Mouse (Mus musculus) liver, embryonic 16.5 days (tissue): ENCODE measurements around the gene Rhot2. TPM values are rescaled to one million over a fixed set of nuclear protein-coding genes. Genes with fewer than 3 reads are reported as not detected.
"Not testable (repeated sequence)": the region's sequence is repeated elsewhere in the genome, so short reads cannot be mapped to it uniquely, and the experiment has no call there.

Experiments
- ATAC-seq: fragments of 200-750 bp; cut with Nextera tagmentation; 2 replicates; pipeline ENCODE4 v1.8.0; 2017; ENCODE audit warnings: low read depth, mild to moderate bottlenecking, moderate number of reproducible peaks, moderate library complexity
- H3K27ac ChIP-seq: fragments of 300-500 bp; sonication (generic); 2 replicates; pipeline ENCODE4 v1.5.1; 2014; ENCODE audit warnings: mild to moderate bottlenecking, low read length
- H3K27me3 ChIP-seq: fragments of 300-500 bp; sonication (generic); 2 replicates; pipeline ENCODE4 v1.6.1; 2014; ENCODE audit warnings: low read depth, low read length, mixed read lengths; ENCODE audit not compliant: control insufficient read depth, insufficient read depth
- H3K36me3 ChIP-seq: fragments of 300-500 bp; sonication (generic); 2 replicates; pipeline ENCODE4 v1.6.1; 2014; ENCODE audit warnings: mild to moderate bottlenecking; ENCODE audit not compliant: control insufficient read depth, insufficient read depth
- H3K4me1 ChIP-seq: fragments of 300-500 bp; sonication (generic); 2 replicates; pipeline ENCODE4 v1.6.1; 2014; ENCODE audit warnings: low read depth, low read length, mixed read lengths; ENCODE audit not compliant: control insufficient read depth
- H3K4me2 ChIP-seq: fragments of 300-500 bp; sonication (generic); 2 replicates; pipeline ENCODE4 v1.6.1; 2014; ENCODE audit warnings: low read depth, low read length, mixed read lengths
- H3K4me3 ChIP-seq: fragments of 300-500 bp; sonication (generic); 2 replicates; pipeline ENCODE4 v1.5.1; 2014; ENCODE audit warnings: low read depth, mild to moderate bottlenecking, low read length
- H3K9ac ChIP-seq: fragments of 300-500 bp; sonication (generic); 2 replicates; pipeline ENCODE4 v1.6.1; 2014; ENCODE audit warnings: low read depth, low read length
- H3K9me3 ChIP-seq: fragments of 300-500 bp; sonication (generic); replicated peaks from 2 replicates; pipeline ENCODE4 v1.6.1; 2016; ENCODE audit warnings: low read length; ENCODE audit not compliant: control insufficient read depth
- WGBS: fragments of 180-500 bp; shearing (Covaris S2); extraction: QIAGEN DNeasy Blood & Tissue Kit; methylation state at CpG from one replicate; pipeline ENCODE4 v1.1.7; 2014; ENCODE audit not compliant: insufficient replicate concordance; 5-methylcytosine and 5-hydroxymethylcytosine counted together
- polyA plus RNA-seq: library from polyadenylated mRNA; unstranded; fragments of >200 nt; fragmentation: Nextera tagmentation; extraction: Ambion mirVana; gene quantifications from 2 replicates; pipeline ENCODE4 v1.2.1, GENCODE M21; 2015

Rhot2 gene
- polyA plus RNA-seq, 1 experiment from 2014 or later = 11.4 TPM

DNA sequence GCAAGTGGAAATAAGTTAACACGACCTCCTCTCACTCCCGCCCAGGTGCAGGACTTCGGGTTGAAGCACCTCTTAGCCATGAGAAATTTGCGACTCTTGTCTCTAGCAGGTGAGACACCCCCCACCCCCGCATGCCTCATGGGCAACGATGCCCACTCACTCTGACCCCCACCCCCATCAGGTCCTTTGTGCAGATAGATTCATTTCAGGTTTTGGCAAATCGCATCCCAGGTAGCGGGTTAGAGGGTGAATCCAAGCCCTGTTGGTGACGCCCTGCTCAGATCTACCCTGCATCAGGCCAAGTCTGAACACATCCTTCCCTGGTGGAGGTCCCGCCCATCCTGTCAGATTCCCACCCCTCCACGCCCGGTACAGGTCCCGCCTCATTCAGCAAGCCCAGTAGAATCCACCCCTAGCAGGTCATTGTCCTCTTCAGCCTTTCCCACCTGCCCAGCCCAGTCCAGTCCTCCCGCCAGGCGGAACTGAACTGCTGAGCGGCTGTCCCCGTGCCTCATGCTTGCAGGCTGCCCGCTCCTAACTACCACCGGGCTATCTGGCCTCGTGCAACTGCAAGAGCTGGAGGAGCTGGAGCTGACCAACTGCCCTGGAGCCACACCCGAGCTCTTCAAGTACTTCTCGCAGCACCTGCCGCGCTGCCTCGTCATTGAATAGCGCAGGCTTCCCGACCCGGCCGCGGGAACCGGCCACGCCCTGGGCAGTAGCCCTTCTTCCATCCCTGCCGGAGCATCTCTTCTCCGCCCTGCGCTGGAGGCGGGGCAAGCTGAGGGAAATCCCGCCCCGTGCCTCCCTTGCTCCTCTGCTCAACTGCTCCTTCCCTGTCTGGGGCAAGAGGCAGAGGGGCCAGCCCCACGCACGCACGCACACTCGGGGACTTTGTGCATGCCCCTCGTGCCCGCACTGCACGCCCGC is 25.5 kb downstream of the Rhot2 start:
- Histone ChIP-seq H3K27me3 (peaks cover 35% of the 10 kb centered on the region), H3K4me3 (no peak overlapping the region)

DNA sequence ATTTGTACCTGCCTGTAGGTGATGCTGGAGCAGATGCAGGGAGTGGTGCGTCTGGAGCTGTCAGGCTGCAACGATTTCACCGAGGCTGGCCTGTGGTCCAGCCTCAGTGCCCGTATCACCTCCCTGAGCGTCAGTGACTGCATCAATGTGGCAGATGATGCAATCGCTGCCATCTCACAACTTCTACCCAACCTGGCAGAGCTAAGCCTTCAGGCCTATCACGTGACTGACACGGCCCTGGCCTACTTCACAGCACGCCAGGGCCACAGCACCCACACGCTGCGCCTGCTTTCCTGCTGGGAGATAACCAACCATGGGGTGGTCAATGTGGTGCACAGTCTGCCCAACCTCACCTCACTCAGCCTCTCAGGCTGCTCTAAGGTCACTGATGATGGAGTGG is 27.0 kb downstream of the Rhot2 start:
- no peaks in the 10 kb centered on the region for H3K9me3 ChIP-seq
- H3K27ac ChIP-seq = no peak overlapping the region
- H3K27me3 ChIP-seq = peaks cover 45% of the 10 kb centered on the region
- H3K36me3 ChIP-seq = no peaks in the 10 kb centered on the region
- no peak overlapping the region for H3K4me3 ChIP-seq
- WGBS = 64% methylated on average over 11 of the region's 11 CpGs
- no peak for ATAC-seq
- H3K4me1 ChIP-seq = peaks cover 5% of the 10 kb centered on the region
- no peak overlapping the region for H3K4me2 ChIP-seq
- no peak overlapping the region for H3K9ac ChIP-seq

More for the DNA sequence above, 25.5 kb downstream of the Rhot2 start:
- H3K36me3 ChIP-seq = no peaks in the 10 kb centered on the region
- H3K9me3 ChIP-seq = no peaks in the 10 kb centered on the region
- H3K27ac ChIP-seq = no peak overlapping the region
- 7% methylated on average over 42 of the region's 46 CpGs for WGBS
- peaks cover 12% of the 10 kb centered on the region for H3K4me1 ChIP-seq
- peak; percentile 60 for ATAC-seq
- peak overlapping the region; percentile 30; the same call in 1 of the 2 replicates for H3K4me2 ChIP-seq
- no peak overlapping the region for H3K9ac ChIP-seq

DNA sequence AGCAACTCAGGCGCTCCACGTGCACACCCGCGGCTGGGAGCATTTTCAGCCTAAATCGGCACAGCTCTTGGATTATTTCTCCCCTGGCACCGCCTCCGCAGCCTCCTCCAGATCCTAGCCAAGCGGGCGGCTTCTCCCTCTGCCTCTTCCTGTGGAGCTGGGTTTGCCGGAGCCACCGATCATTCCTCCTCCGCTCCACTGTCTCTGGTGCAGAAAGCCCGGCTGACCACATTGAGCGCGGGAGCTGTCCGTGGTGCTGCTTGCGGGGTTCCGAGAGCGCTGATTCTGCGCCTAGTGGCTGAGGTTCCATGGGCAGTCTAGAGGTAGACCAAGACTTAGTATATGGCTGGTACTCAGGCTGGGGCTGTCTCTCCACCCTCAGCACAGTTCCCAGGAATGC is 31.2 kb downstream of the Rhot2 start:
- no peaks in the 10 kb centered on the region for H3K36me3 ChIP-seq
- H3K4me3 ChIP-seq = no peak overlapping the region
- H3K9ac ChIP-seq = no peak overlapping the region
- H3K27ac ChIP-seq = no peak overlapping the region
- 0 out of 2 replicates have a peak, but pooled peaks have one; percentile 13 for ATAC-seq
- H3K27me3 ChIP-seq = peaks cover 58% of the 10 kb centered on the region
- H3K9me3 ChIP-seq = no peaks in the 10 kb centered on the region
- 2% methylated on average over 20 of the region's 20 CpGs for WGBS
- no peak overlapping the region for H3K4me2 ChIP-seq
- peaks cover 9% of the 10 kb centered on the region for H3K4me1 ChIP-seq

DNA sequence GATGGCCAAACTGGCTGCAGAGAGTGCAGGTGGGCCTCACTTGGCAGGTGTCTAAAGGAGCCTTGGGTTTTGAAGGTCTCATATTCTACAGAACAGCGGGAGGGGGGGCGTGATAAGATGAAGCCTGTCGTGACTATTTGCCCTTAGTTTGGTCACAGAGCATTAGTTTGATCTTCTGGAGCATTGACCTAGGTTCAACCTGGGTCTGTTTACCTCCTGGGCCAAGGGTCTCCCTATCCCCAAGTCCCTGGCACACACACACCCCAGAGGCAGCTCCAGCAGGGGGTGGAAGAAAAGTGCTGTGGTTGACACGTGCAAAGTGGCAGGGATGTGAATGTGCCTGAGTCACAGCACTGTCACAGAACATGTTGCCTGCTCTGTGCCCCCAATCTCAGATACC is 33.8 kb downstream of the Rhot2 start:
- peaks cover 55% of the 10 kb centered on the region for H3K27me3 ChIP-seq
- whole genome bisulfite sequencing = 63% methylated on average over 4 of the region's 4 CpGs

DNA sequence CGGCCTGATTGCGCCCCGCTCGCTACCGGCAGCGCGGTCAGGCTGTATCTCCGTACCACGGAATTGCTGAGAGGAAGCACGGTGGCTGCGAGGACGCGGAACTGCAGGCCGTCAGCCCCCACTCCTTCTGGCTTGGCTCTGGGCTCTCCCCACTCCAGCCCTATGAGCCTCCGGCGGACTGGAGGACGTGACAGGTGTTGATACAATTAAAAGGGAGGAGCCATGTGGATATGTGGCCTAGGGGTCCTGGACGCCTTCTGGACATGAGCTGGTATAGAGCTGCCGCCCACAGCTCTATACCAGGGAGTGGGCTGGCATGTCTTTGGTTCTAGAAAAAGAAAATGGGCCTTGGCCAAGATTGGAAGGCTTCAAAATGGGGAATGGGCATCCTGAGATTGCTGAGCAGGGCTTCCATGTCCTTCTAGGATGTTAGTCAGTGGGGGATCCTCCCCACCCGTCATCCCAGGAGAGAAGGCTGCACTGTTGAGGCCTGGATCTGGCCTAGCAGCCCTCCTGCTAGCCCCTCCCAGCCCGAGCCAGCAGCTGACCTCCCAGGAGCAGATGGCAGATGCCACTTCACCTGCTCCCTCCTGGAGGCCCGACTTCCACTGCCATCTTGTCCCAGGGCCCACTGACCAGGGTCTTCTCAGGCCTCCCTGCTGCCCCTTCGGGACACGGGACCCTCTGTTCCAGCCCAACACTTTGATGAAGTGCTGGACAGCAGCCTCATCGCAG is 34.9 kb downstream of the Rhot2 start:
- Histone ChIP-seq H3K27me3 (peaks cover 55% of the 10 kb centered on the region), H3K4me1 (peaks cover 9% of the 10 kb centered on the region), H3K36me3 (no peaks in the 10 kb centered on the region), H3K9ac (no peak overlapping the region), H3K4me3 (peak overlapping the region; percentile 56), H3K27ac (no peak overlapping the region), H3K9me3 (no peaks in the 10 kb centered on the region), H3K4me2 (peak overlapping the region; percentile 67)
- WGBS = 10% methylated on average over 25 of the region's 25 CpGs
- no peak for ATAC-seq

More for the DNA sequence above, 33.8 kb downstream of the Rhot2 start:
- Histone ChIP-seq H3K36me3 (no peaks in the 10 kb centered on the region), H3K4me1 (peaks cover 9% of the 10 kb centered on the region), H3K27ac (no peak overlapping the region), H3K4me2 (no peak overlapping the region), H3K9me3 (no peaks in the 10 kb centered on the region), H3K9ac (no peak overlapping the region), H3K4me3 (no peak overlapping the region)
- no peak for ATAC-seq

DNA sequence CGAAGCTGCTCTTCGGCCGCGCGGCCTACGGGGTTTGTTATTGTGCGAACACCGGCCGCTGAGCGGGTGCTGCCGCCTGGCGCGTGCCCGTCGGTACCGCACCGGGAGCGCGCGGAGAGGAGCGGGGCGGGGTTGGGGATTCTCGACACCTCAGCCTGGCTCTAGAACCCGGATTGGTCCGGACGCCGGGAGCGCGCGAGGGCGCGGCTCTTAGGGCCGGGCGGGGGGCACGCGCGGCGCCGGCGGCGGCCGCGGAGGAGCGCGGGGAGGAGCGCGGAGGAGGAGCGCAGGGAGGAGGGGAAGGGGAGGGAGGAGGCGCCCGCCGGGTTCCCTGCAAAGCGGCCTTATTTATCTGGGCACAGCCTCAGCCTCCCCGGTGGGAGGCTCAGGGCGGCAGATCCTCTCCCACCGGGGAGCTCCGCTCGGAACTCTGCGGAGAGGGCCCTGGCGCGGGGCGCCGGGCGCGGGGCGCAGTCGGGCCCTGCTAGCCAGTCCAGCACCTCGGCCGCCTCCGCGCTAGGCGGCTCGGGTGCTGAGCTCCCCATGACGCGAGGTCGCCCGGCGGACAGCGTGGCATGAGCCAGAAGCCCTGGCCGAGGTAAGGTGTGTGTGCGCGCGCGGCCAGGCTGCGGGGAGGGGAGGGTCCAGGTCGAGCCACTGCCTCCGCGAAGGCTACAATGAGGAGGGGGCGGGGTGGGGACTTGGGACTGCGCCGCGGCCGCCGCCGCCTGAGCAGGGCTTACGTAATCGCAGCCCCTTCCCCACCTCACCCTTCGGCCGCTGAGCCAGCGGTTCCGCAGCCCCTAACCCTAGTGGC is 35.7 kb downstream of the Rhot2 start, which contains the start of gene Fbxl16:
Gene Fbxl16 (plus strand): TSS at position 297 of the 817 bp plus-strand sequence.
- peak; percentile 66; the same call in 1 of the 2 replicates for ATAC-seq
- H3K9me3 ChIP-seq = no peaks in the 10 kb centered on the region
- H3K4me1 ChIP-seq = peaks cover 9% of the 10 kb centered on the region
- H3K4me2 ChIP-seq = peak within 1 kb of the TSS; percentile 67
- peak within 1 kb of the TSS; percentile 56 for H3K4me3 ChIP-seq
- H3K27me3 ChIP-seq = peaks cover 55% of the 10 kb centered on the region
- WGBS = under 1% methylated on average over 91 of the region's 100 CpGs
- peak within 1 kb of the TSS; percentile 8; the same call in 1 of the 2 replicates for H3K9ac ChIP-seq
- H3K27ac ChIP-seq = no peak within 1 kb of the TSS
- H3K36me3 ChIP-seq = no peaks in the 10 kb centered on the region

DNA sequence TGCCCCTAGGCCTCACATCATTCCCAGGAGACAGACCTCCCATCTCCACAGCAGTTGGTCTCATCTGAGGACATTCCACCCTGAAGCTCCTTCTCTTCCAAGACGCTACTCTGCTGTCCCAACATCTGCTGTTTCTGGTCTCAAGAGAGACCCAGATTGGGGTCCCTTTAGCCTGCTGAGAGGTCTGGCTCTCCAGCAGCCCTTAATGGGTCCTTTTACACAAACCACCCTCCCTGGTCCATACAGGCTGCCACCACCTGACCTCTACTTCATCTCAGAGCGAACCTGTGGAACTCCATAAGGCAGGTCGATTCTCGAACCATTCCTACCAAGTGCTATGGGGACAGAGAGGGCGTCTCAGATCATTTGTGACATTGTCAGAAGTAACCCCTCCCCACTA is 36.6 kb downstream of the Rhot2 start:
- no peaks in the 10 kb centered on the region for H3K9me3 ChIP-seq
- no peak overlapping the region for H3K9ac ChIP-seq
- H3K27me3 ChIP-seq = peaks cover 50% of the 10 kb centered on the region
- ATAC-seq = no peak
- no peak overlapping the region for H3K4me2 ChIP-seq
- H3K4me1 ChIP-seq = peaks cover 9% of the 10 kb centered on the region
- no peak overlapping the region for H3K27ac ChIP-seq
- H3K36me3 ChIP-seq = no peaks in the 10 kb centered on the region
- no peak overlapping the region for H3K4me3 ChIP-seq
- WGBS = 33% methylated on average over 5 of the region's 5 CpGs

DNA sequence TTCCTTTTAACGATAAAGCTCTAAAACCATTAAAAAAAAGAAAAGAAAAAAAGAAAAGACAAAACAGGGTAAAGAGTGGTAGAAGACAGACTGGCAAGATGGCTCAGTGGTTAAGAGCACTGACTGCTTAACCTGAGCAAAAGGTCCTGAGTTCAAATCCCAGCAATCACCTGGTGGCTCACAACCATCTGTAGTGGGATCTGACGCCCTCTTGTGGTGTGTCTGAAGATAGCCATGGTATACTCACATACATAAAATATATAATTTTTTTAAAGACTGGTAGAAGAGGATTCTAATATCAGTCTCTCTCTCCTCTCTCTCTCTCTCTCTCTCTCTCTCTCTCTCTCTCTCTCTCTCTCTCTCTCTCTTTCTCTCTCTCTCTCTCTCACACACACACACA is 37.2 kb downstream of the Rhot2 start:
- H3K27me3 ChIP-seq = peaks cover 49% of the 10 kb centered on the region
- H3K9me3 ChIP-seq, H3K9ac ChIP-seq, ATAC-seq, H3K36me3 ChIP-seq, H3K4me1 ChIP-seq, H3K4me2 ChIP-seq, H3K27ac ChIP-seq, H3K4me3 ChIP-seq: not testable (repeated sequence)
- WGBS = 29% methylated on average over 2 of the region's 2 CpGs
